In the genomic region with DNA sequence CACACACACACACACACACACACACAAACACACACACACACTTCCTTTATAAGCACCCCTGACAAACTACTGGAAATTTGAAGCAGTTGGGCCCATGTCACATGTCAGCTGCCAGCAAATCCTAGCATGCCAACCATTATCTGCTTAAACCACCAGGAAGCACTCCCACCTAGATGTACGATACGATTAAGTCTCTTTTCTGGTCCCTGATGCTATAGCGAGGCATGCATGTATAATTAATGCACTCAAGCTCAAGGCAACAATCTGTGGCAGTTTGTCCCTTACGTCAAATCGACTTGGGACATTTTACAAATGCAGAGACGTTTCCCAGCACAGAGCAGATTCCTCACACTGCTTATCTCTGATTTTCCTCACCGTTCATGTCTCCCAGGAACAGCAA, we compare ENCODE assay signal across 18 mouse cellular contexts.
DNase-seq lines count a peak whose midpoint lies in the region; ATAC-seq and TF ChIP-seq lines count a peak whose summit lies in the region.
"Had no signal": no experiment of that assay in that cellular context is flagged by ENCODE, and none has a peak within 500 bp of the region (broad histone marks: within the 10 kb centered on the region; RNA-seq: fewer than 3 reads in every experiment).

No protein-coding gene starts in this region.

- no peaks in the 10 kb centered on the region for H3K36me3 ChIP-seq in hindbrain, embryonic 11.5 days (ENCODE audit: control insufficient read depth, insufficient read depth, low read length)
- no peaks in the 10 kb centered on the region for H3K36me3 ChIP-seq in hindbrain, embryonic 10.5 days
- H3K36me3 ChIP-seq in hindbrain, embryonic 13.5 days: no peaks in the 10 kb centered on the region
- H3K36me3 ChIP-seq in hindbrain, postnatal 0 days (ENCODE audit: insufficient read depth, low read length): no peaks in the 10 kb centered on the region
- no peaks in the 10 kb centered on the region for H3K36me3 ChIP-seq in neural tube, embryonic 15.5 days
- H3K36me3 ChIP-seq: G1E; limb, embryonic 12.5 days; liver, embryonic 13.5 days; lung, embryonic 15.5 days had no signal

- no peak for DNase-seq in hindbrain, embryonic 11.5 days (ENCODE audit: low spot score)
- no peak for DNase-seq in hindbrain, embryonic 10.5 days (ENCODE audit: low spot score)
- DNase-seq in hindbrain, postnatal 0 days (ENCODE audit: low spot score): peak; percentile 11
- DNase-seq in thymus, adult 18-20 months: no peak
- no peak for DNase-seq in cerebellum, postnatal 14 days
- DNase-seq: cerebellum, postnatal 36 days; gastrocnemius, postnatal 25 days; kidney, adult 11 months; liver, embryonic 13.5 days; thymus, postnatal 36 days had no signal

- no peaks in the 10 kb centered on the region for H3K27me3 ChIP-seq in hindbrain, embryonic 11.5 days (ENCODE audit: control insufficient read depth, insufficient read depth, low read length)
- no peaks in the 10 kb centered on the region for H3K27me3 ChIP-seq in hindbrain, embryonic 10.5 days (ENCODE audit: insufficient read depth, poor library complexity, severe bottlenecking)
- H3K27me3 ChIP-seq in hindbrain, embryonic 13.5 days: no peaks in the 10 kb centered on the region
- no peaks in the 10 kb centered on the region for H3K27me3 ChIP-seq in hindbrain, postnatal 0 days (ENCODE audit: insufficient read depth, low read length)
- H3K27me3 ChIP-seq in neural tube, embryonic 15.5 days (replicated peaks): no peaks in the 10 kb centered on the region
- H3K27me3 ChIP-seq: limb, embryonic 12.5 days; liver, embryonic 13.5 days; lung, embryonic 15.5 days had no signal

- TF ChIP-seq CTCF in hindbrain, postnatal 0 days (IDR thresholded peaks at IDR 0.05; ENCODE audit: low read depth): no peak

- H3K27ac ChIP-seq in hindbrain, embryonic 11.5 days (ENCODE audit: low read depth, low read length): no peak overlapping the region
- H3K27ac ChIP-seq in hindbrain, embryonic 10.5 days: no peak overlapping the region
- peak overlapping the region; percentile 52 for H3K27ac ChIP-seq in hindbrain, embryonic 13.5 days
- no peak overlapping the region for H3K27ac ChIP-seq in hindbrain, postnatal 0 days
- H3K27ac ChIP-seq in neural tube, embryonic 15.5 days (replicated peaks): no peak overlapping the region
- H3K27ac ChIP-seq: kidney, postnatal 0 days; limb, embryonic 12.5 days; liver, embryonic 13.5 days; lung, embryonic 15.5 days had no signal

- no peak overlapping the region for H3K4me3 ChIP-seq in hindbrain, embryonic 11.5 days (ENCODE audit: low read depth, low read length)
- H3K4me3 ChIP-seq in hindbrain, embryonic 10.5 days: no peak overlapping the region
- no peak overlapping the region for H3K4me3 ChIP-seq in hindbrain, embryonic 13.5 days
- no peak overlapping the region for H3K4me3 ChIP-seq in hindbrain, postnatal 0 days (ENCODE audit: low read length)
- no peak overlapping the region for H3K4me3 ChIP-seq in neural tube, embryonic 15.5 days (replicated peaks)
- H3K4me3 ChIP-seq: erythroblast, embryonic 14.5 days; limb, embryonic 12.5 days; liver, embryonic 13.5 days; lung, embryonic 15.5 days had no signal

- no peak overlapping the region for H3K9ac ChIP-seq in hindbrain, embryonic 11.5 days (ENCODE audit: low read depth, low read length)
- H3K9ac ChIP-seq in hindbrain, embryonic 13.5 days: 0 out of 2 replicates have a peak overlapping the region, but pooled peaks have one; percentile 39
- H3K9ac ChIP-seq in hindbrain, postnatal 0 days (replicated peaks; ENCODE audit: low read length): no peak overlapping the region
- H3K9ac ChIP-seq in neural tube, embryonic 15.5 days (replicated peaks): no peak overlapping the region
- H3K9ac ChIP-seq: limb, embryonic 12.5 days; liver, embryonic 13.5 days; lung, embryonic 15.5 days had no signal

- 0 out of 2 replicates have a peak, but pooled peaks have one; percentile 33 for ATAC-seq in hindbrain, embryonic 11.5 days (ENCODE audit: low FRiP score)
- ATAC-seq in hindbrain, embryonic 13.5 days (ENCODE audit: low FRiP score): no peak
- no peak for ATAC-seq in hindbrain, postnatal 0 days
- no peak for ATAC-seq in neural tube, embryonic 15.5 days (ENCODE audit: low FRiP score)
- ATAC-seq: CD4-positive, CD25-positive, alpha-beta regulatory T cell, adult 4 months had no signal

- no peak overlapping the region for H3K4me2 ChIP-seq in hindbrain, embryonic 11.5 days (replicated peaks; ENCODE audit: low read depth, low read length)
- peak overlapping the region; percentile 35 for H3K4me2 ChIP-seq in hindbrain, embryonic 13.5 days
- H3K4me2 ChIP-seq in hindbrain, postnatal 0 days (ENCODE audit: low read depth, low read length): no peak overlapping the region
- H3K4me2 ChIP-seq in neural tube, embryonic 15.5 days: peak overlapping the region; percentile 25
- H3K4me2 ChIP-seq: limb, embryonic 12.5 days; liver, embryonic 13.5 days; lung, embryonic 15.5 days had no signal

- 55% methylated on average over 7 of the region's 7 CpGs for WGBS in hindbrain, embryonic 11.5 days
- 63% methylated on average over 7 of the region's 7 CpGs for whole genome bisulfite sequencing in hindbrain, embryonic 10.5 days
- 31% methylated on average over 7 of the region's 7 CpGs for WGBS in hindbrain, embryonic 13.5 days
- 25% methylated on average over 7 of the region's 7 CpGs for WGBS in hindbrain, postnatal 0 days
- 29% methylated on average over 7 of the region's 7 CpGs for WGBS in neural tube, embryonic 15.5 days

- H3K4me1 ChIP-seq in hindbrain, embryonic 11.5 days (replicated peaks; ENCODE audit: control insufficient read depth, insufficient read depth, low read length): no peaks in the 10 kb centered on the region
- no peaks in the 10 kb centered on the region for H3K4me1 ChIP-seq in hindbrain, embryonic 10.5 days (replicated peaks)
- no peaks in the 10 kb centered on the region for H3K4me1 ChIP-seq in hindbrain, embryonic 13.5 days (replicated peaks)
- H3K4me1 ChIP-seq in hindbrain, postnatal 0 days (ENCODE audit: insufficient read depth, low read length): no peaks in the 10 kb centered on the region
- 0 out of 2 replicates have a peak, but pooled peaks cover 4% of the 10 kb centered on the region for H3K4me1 ChIP-seq in neural tube, embryonic 15.5 days
- H3K4me1 ChIP-seq: limb, embryonic 12.5 days; liver, embryonic 13.5 days; lung, embryonic 15.5 days had no signal

- no peaks in the 10 kb centered on the region for H3K9me3 ChIP-seq in hindbrain, embryonic 11.5 days (ENCODE audit: control insufficient read depth, low read length)
- no peaks in the 10 kb centered on the region for H3K9me3 ChIP-seq in hindbrain, embryonic 10.5 days
- H3K9me3 ChIP-seq in hindbrain, embryonic 13.5 days: no peaks in the 10 kb centered on the region
- no peaks in the 10 kb centered on the region for H3K9me3 ChIP-seq in hindbrain, postnatal 0 days (ENCODE audit: low read length)
- H3K9me3 ChIP-seq in neural tube, embryonic 15.5 days (replicated peaks): no peaks in the 10 kb centered on the region
- H3K9me3 ChIP-seq: limb, embryonic 12.5 days; lung, embryonic 15.5 days had no signal

Comparison
In these comparisons a context has a peak if more than half of its experiments do, and no peak if none do; other contexts are left out.
1. H3K4me2 ChIP-seq: peak in hindbrain, embryonic 13.5 days (single experiment) and neural tube, embryonic 15.5 days (single experiment); none in hindbrain, embryonic 11.5 days (single experiment) and hindbrain, postnatal 0 days (single experiment).